Mouse (Mus musculus) right cerebral cortex, postnatal 14 days (tissue): Measurements from ENCODE around the gene Mup5.
A peak's percentile ranks its signal among the peaks of the same experiment; 100 is the strongest.
"Not testable (repeated sequence)": the region's sequence is repeated elsewhere in the genome, so short reads cannot be mapped to it uniquely, and the experiment has no call there.

Source experiments
- DNase-seq: peaks from one replicate; pipeline ENCODE4 v3.0.0; 2022

Gene Mup5

DNA sequence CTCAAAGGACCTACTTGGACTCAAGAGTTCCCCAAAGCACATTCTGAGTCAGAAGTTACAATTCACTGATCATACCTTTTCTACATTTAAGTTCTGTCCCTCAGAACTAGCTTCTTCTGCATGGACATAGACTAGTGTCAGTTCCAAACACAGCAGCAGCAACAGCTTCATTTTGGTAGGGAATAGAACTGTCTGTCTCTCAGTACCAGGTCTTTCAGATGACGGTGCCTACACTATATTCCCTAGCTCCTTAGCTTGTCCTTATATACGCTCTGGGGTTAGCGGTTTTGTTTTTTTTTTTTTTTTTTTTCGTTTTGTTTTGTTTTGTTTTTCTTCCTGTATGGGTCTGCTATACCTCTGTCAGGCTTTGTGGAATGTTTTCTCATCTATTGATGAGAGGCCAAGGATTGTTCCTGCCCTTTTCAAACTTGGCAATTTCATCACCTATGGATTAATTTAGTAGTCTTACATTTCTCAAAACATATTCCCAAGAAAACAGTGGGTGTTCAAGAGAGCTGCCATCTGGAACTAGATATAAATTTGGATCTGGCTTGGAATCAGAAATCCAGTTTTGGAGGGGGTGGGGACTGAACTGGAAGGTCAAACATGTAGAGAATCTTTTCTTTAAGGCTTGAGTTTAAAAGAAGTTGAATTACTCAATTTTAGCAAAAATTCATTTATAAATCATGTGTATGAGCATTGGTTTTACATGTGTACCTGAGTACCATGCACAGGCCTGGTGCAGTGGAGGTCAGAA, at the start of gene Mup5:
TSS of gene Mup5 (minus strand) at position 282 of the 757 bp plus-strand sequence.
- DNase-seq = no peak

DNA sequence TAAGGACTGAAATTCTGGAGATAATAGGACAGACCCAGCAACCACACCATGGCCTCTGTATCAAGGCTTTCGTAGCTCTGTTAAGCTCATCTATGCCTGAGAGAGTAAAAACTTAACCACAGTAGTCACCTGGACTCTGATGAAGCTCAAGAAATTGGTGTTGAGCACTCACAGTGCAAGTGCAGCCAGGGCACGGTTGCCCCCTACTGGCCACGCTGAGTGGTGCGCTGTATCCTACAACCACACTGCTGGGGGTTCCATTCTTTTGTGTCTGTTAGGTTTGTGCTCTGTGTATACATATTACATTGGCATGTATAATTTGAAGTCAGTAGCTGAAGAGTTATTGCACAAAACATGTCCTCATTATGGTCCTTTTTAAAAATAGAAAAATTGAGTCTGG, 23.1 kb upstream of the Mup5 start:
- no peak for DNase-seq

DNA sequence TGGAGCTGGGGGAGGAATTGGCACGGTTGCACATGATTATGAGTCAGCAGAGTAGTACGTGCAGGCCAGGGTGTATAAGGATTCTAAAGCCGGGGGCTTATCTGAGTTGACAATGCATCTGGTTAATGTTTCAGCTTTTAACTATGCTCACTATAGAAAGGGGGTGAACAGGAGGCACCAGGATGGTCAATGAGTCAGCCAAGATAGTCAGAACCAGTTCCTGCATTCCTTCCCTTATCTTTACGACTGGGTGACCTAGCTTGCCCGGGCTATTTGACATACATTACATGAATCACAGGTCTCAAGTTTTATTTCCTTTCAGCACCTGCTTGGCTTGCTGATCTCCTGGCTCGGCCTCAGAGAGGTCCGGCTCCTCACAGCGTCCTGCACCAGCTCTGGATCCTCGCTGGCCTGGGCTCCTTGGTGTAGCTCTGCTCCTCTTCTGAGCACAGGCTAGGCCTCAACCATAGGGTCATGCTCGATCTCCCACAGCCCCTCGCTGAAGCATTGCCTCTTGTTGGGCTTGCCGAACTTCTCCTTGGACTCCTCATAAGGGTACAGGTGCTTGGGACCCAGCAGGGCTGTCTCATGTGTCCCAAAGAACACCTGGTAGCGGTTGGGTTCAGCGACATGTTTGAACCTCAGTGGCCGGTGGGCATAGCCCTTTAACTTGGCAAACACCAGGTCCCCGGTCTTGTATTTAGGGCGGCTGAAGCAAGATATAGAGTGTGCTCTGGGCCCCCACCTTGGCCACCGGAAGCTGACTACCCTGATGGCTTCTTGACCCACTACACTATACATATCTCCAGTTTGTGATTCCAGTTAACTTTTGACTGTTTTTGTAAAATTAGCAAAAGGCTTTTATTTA, 21.0 kb upstream of the Mup5 start:
- no peak for DNase-seq

DNA sequence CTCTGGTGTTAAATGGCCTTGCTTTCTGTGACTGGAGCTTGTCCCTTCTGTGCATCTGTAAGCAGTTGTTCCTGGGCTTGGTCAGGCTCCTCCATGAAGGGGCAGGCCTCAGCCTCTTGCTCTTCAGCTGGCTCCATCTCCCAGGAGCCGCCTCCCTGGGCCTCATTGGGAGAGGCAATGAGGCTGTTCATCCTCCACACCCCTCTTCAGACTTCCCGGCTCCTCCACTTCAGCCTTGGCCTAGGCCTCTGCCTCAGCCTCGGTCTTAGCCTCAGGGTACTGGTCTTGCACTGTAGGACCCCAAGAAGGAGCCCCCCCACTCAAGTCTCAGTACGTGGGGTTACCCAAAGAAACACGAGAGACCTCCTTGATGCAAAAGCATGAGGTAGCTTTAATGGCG, 20.3 kb upstream of the Mup5 start:
- no peak for DNase-seq

- no peak for DNase-seq
Measured at GRCm38 (mm10) chr4:61844758-61845455, 9.9 kb upstream of the Mup5 start.

DNA sequence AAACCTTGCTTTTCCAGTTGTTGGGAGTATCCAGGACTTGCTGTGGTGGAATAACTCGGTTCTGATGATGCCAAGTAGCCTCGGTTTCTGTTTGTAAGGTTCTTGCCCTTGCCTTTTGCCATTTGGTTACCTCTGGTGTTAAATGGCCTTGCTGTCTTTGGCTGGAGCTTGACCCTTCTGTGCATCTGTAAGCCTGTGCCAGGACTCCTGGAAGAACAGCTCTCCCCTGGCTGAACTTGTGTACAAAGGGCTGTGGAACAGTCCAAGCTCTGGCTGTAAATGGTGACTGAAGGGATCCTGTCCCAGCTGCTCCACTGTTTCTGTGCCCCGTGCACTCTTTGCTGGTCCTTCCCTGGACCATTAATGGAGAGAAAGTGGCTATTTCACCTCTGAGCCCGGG, 5.8 kb downstream of the Mup5 start:
- no peak for DNase-seq

DNA sequence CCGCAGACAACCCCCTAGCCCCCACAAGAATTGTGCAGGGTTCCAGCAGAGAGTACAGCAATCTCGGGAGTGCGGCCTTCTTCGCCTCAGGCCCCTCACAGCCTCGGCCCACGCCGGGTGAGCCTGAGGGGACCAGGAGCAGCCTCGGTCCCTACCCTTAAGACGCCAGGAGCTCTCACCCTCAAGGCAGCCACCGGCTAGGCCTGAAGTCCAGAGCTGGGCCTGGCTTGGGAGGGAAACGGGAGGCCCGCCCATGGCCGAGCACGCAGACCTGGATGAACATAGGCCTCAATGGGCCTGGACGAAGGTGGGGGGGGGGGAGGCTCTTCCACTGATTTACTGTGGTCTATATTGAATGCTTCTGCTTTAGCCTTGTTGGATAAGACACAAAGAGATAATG, 11.8 kb downstream of the Mup5 start:
- DNase-seq = no peak

DNA sequence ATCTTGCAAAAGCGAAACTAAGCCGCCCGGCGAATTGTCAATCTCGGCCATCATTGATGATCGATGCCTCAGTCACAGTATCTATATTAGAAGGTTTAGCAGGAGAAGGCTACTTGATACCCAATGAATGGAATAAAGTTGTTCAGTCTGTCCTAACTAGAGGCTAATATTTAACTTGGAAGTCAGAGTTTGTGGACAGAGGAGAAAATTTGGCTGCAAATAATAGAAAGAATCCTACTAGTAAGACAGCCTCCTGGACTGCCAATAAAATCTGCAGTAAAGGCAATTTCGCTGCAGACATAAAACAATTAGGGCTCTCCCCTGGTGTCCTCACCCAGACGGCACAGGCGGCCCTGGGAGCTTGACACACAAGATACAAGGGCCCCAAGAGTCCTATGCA, 12.5 kb downstream of the Mup5 start:
- not testable (repeated sequence) for DNase-seq

DNA sequence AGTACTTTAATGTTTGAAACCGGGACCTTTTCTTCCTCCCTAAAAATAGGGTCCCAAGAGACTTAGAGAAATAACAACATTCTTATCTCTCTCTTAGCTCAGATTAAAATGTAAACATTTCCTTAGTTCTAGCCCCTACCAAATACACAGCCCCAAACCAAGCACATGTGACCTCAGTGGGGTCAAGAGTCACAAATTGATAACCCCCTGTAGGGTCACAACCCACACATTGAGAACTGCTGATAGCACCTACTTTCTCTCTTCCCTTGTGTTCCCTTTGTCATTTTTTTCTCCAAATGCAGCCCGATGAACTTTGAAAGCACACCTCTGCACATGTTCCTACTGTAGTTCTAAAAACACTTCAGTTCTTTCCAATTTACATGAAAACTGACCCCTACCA, 19.4 kb downstream of the Mup5 start:
- no peak for DNase-seq

GRCm38 (mm10) chr4:61813435-61813834, 21.6 kb downstream of the Mup5 start:
- DNase-seq = no peak

DNA sequence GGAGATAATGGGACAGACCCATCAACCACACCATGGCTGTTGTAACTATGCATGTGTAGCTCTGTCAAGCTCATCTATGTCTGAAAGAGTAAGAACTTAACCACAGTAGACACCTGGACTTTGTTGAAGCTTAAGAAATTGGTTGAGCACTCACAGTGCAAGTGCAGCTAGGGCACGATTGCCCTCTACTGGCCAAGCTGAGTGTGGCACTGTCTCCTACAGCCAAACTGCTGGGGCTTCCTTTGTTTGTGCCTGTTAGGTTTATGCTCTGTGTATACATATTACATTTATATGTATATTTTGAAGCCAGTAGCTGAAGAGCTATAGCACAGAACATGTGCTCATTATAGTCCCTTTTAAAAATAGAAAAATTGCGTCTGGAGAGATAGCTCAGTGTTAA, 23.8 kb downstream of the Mup5 start:
- peak; percentile 27 for DNase-seq

DNA sequence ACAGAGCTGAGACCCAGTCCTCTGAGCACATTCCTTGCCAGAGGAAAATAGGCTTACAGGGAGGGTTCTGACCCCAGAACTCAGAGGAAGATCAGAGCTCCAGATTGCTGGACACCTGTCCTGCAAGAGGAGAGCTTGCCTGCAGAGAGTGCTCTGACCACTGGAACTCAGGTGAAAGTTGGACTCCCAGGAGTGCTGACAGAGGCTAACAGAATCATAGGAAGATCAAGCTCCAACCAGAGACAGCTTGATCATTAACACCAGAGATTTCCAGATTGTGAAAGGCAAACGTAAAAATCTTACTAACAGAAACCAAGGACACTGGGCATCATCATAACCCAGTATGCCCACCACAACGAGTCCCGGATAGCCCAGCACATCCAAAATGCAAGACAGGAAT, 26.1 kb downstream of the Mup5 start:
- not testable (repeated sequence) for DNase-seq

GRCm38 (mm10) chr4:61789699-61790098, 45.3 kb downstream of the Mup5 start:
- DNase-seq = not testable (repeated sequence)

DNA sequence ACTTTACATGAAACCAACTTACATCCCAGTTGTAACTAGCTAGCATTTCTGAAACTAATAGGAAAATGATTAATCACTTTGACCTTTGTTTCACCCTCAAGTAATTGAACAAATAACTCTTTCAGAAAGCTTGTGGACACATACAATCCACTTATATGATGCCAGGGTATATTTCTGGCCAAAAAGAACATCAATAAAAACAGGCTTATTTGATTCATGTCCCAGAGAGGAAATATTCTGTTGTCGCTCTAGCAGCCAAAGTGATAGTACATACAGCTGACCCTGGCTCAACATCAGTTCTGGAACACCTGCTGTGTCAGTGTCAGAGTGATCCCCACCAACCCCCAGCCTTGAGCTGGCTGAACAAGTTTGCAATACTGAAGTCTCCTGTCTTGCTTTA, 50.8 kb downstream of the Mup5 start:
- DNase-seq = not testable (repeated sequence)

GRCm38 (mm10) chr4:61782169-61782568, 52.9 kb downstream of the Mup5 start, which contains the start of gene Mup19:
Mup19 (minus strand) TSS chr4:61782269.
- DNase-seq = not testable (repeated sequence)
